Mouse (Mus musculus) heart, embryonic 14.5 days (tissue): ENCODE measurements around the gene Mrc1. TPM values are rescaled to one million over a fixed set of nuclear protein-coding genes. Genes with fewer than 3 reads are reported as not detected.

ENCODE experiments used
- ATAC-seq: fragments of 200-750 bp; cut with Nextera tagmentation; 2 replicates; pipeline ENCODE4 v1.8.0; 2017; ENCODE audit warnings: low read depth, moderate TSS enrichment; ENCODE audit not compliant: insufficient number of reproducible peaks, insufficient read depth, low FRiP score
- H3K27ac ChIP-seq, 2 experiments: fragments of 200-500 bp in 1 of 2; fragments of 300-500 bp in 1 of 2; sonication (generic) in 1 of 2; replicated peaks in 1 of 2; 2 replicates each; pipeline ENCODE4 v1.5.1; 2012 to 2014; ENCODE audit warnings: low read depth in 2 of 2, low read length in 2 of 2, control low read depth in 1 of 2, mild to moderate bottlenecking in 1 of 2, mixed read lengths in 1 of 2; ENCODE audit not compliant: control insufficient read depth in 1 of 2, insufficient read depth in 1 of 2
- H3K27me3 ChIP-seq: fragments of 300-500 bp; sonication (generic); 2 replicates; pipeline ENCODE4 v1.6.1; 2014; ENCODE audit warnings: mild to moderate bottlenecking, low read length, control low read depth; ENCODE audit not compliant: control insufficient read depth, insufficient read depth
- H3K36me3 ChIP-seq: fragments of 300-500 bp; sonication (generic); 2 replicates; pipeline ENCODE4 v1.6.1; 2014; ENCODE audit warnings: mild to moderate bottlenecking, control low read depth, low read length, mixed read lengths; ENCODE audit not compliant: control insufficient read depth, insufficient read depth
- H3K4me1 ChIP-seq, 2 experiments: fragments of 200-500 bp in 1 of 2; fragments of 300-500 bp in 1 of 2; sonication (generic) in 1 of 2; 2 replicates each; pipeline ENCODE4 v1.6.1; 2012 to 2014; ENCODE audit warnings: low read length in 2 of 2, control low read depth in 1 of 2, mixed read lengths in 1 of 2; ENCODE audit not compliant: control insufficient read depth in 2 of 2, insufficient read depth in 2 of 2
- H3K4me2 ChIP-seq: fragments of 300-500 bp; sonication (generic); 2 replicates; pipeline ENCODE4 v1.6.1; 2014; ENCODE audit warnings: mild to moderate bottlenecking, low read length
- H3K4me3 ChIP-seq, 2 experiments: fragments of 200-500 bp in 1 of 2; fragments of 300-500 bp in 1 of 2; sonication (generic) in 1 of 2; 2 replicates each; pipeline ENCODE4 v1.5.1; 2012 to 2014; ENCODE audit warnings: low read length in 2 of 2, mild to moderate bottlenecking in 2 of 2, control low read depth in 1 of 2, low read depth in 1 of 2, moderate library complexity in 1 of 2; ENCODE audit not compliant: control insufficient read depth in 1 of 2, insufficient read depth in 1 of 2
- H3K9ac ChIP-seq: fragments of 300-500 bp; sonication (generic); 2 replicates; pipeline ENCODE4 v1.6.1; 2014; ENCODE audit warnings: mild to moderate bottlenecking, low read length
- H3K9me3 ChIP-seq: fragments of 300-500 bp; sonication (generic); 2 replicates; pipeline ENCODE4 v1.6.1; 2016; ENCODE audit warnings: low read length, control low read depth; ENCODE audit not compliant: control insufficient read depth
- WGBS: fragments of 180-500 bp; shearing (Covaris S2); extraction: QIAGEN DNeasy Blood & Tissue Kit; methylation state at CpG from one replicate; pipeline ENCODE4 v1.1.7; 2014; 5-methylcytosine and 5-hydroxymethylcytosine counted together
- polyA plus RNA-seq: library from polyadenylated mRNA; unstranded; fragments of >200 nt; fragmentation: Nextera tagmentation; extraction: Ambion mirVana; gene quantifications from 2 replicates; pipeline ENCODE4 v1.2.1, GENCODE M21; 2014

Gene Mrc1
- polyA plus RNA-seq, 1 experiment from 2014 or later, result 4.4 TPM

GRCm38 (mm10) chr2:14275796-14276195 is 46.6 kb downstream of the Mrc1 start:
- Histone ChIP-seq H3K4me1 (no peaks in the 10 kb centered on the region; a peak in 1 of 4 replicates), H3K27me3 (no peaks in the 10 kb centered on the region), H3K4me3 (no peak overlapping the region), H3K9me3 (no peaks in the 10 kb centered on the region), H3K4me2 (no peak overlapping the region), H3K9ac (no peak overlapping the region), H3K36me3 (no peaks in the 10 kb centered on the region), H3K27ac (no peak overlapping the region)
- no peak for ATAC-seq
- 73% methylated on average over 5 of the region's 5 CpGs for WGBS

- no peaks in the 10 kb centered on the region for H3K36me3 ChIP-seq
- H3K27ac ChIP-seq, result no peak overlapping the region
- H3K9me3 ChIP-seq, result no peaks in the 10 kb centered on the region
- no peaks in the 10 kb centered on the region for H3K27me3 ChIP-seq
- H3K9ac ChIP-seq, result no peak overlapping the region
- WGBS, result 80% methylated on average over 2 of the region's 2 CpGs
- H3K4me3 ChIP-seq, result no peak overlapping the region
- no peak for ATAC-seq
- H3K4me2 ChIP-seq, result no peak overlapping the region
- H3K4me1 ChIP-seq, result no peaks in the 10 kb centered on the region; a peak in 1 of 4 replicates
Measured at GRCm38 (mm10) chr2:14279256-14279655, 50.1 kb downstream of the Mrc1 start.

- Histone ChIP-seq H3K4me1 (no peaks in the 10 kb centered on the region; a peak in 1 of 4 replicates), H3K4me3 (no peak overlapping the region), H3K9me3 (no peaks in the 10 kb centered on the region), H3K9ac (no peak overlapping the region), H3K27ac (no peak overlapping the region), H3K27me3 (no peaks in the 10 kb centered on the region), H3K4me2 (no peak overlapping the region), H3K36me3 (no peaks in the 10 kb centered on the region)
- 72% methylated on average over 6 of the region's 6 CpGs for WGBS
- ATAC-seq, result no peak
Measured at GRCm38 (mm10) chr2:14279795-14280194, 50.6 kb downstream of the Mrc1 start.

GRCm38 (mm10) chr2:14295334-14295733 is 66.1 kb downstream of the Mrc1 start:
- Histone ChIP-seq H3K9me3 (no peaks in the 10 kb centered on the region), H3K4me1 (no peaks in the 10 kb centered on the region), H3K27ac (no peak overlapping the region), H3K4me2 (no peak overlapping the region), H3K4me3 (no peak overlapping the region), H3K36me3 (no peaks in the 10 kb centered on the region), H3K27me3 (no peaks in the 10 kb centered on the region), H3K9ac (no peak overlapping the region)
- ATAC-seq, result no peak
- WGBS, result 39% methylated on average over 5 of the region's 5 CpGs

GRCm38 (mm10) chr2:14312505-14313380 is 83.6 kb downstream of the Mrc1 start:
- 76% methylated on average over 4 of the region's 4 CpGs for WGBS
- Histone ChIP-seq H3K4me1 (no peaks in the 10 kb centered on the region), H3K9ac (no peak overlapping the region), H3K4me2 (no peak overlapping the region), H3K9me3 (peaks cover 6% of the 10 kb centered on the region), H3K36me3 (no peaks in the 10 kb centered on the region), H3K27me3 (no peaks in the 10 kb centered on the region), H3K4me3 (no peak overlapping the region), H3K27ac (no peak overlapping the region)
- ATAC-seq, result no peak

- Histone ChIP-seq H3K4me1 (no peaks in the 10 kb centered on the region), H3K27ac (no peak overlapping the region), H3K4me3 (no peak overlapping the region), H3K27me3 (no peaks in the 10 kb centered on the region), H3K36me3 (no peaks in the 10 kb centered on the region), H3K9ac (no peak overlapping the region), H3K9me3 (peaks cover 6% of the 10 kb centered on the region), H3K4me2 (no peak overlapping the region)
- 62% methylated on average over 3 of the region's 3 CpGs for WGBS
- no peak for ATAC-seq
Measured at GRCm38 (mm10) chr2:14315113-14315512, 85.9 kb downstream of the Mrc1 start.

- H3K27me3 ChIP-seq, result no peaks in the 10 kb centered on the region
- H3K27ac ChIP-seq, result peak overlapping the region in 1 of 2 experiments; percentile 44; a peak in 1 of 4 replicates
- no peaks in the 10 kb centered on the region; the same call in 1 of the 2 replicates for H3K9me3 ChIP-seq
- peaks cover 3 to 6% of the 10 kb centered on the region in 2 experiments; a peak in 2 of 4 replicates for H3K4me1 ChIP-seq
- H3K36me3 ChIP-seq, result no peaks in the 10 kb centered on the region
- peak overlapping the region; percentile 2; the same call in 1 of the 2 replicates for H3K4me2 ChIP-seq
- ATAC-seq, result peak; percentile 61; the same call in 1 of the 2 replicates
- WGBS, result 48% methylated on average over 14 of the region's 14 CpGs
- no peak overlapping the region for H3K9ac ChIP-seq
- no peak overlapping the region for H3K4me3 ChIP-seq
Measured at GRCm38 (mm10) chr2:14341652-14342308, 112.6 kb downstream of the Mrc1 start.
